Mouse (Mus musculus) thymus, adult 2 months (tissue): ENCODE results near the gene Fxyd1.

ENCODE experiments used
- CTCF ChIP-seq: fragments of 200-500 bp; IDR thresholded peaks from 2 replicates; pipeline ENCODE4 v1.5.1; 2012; ENCODE audit warnings: mild to moderate bottlenecking, control low read depth, low read length, moderate library complexity, borderline replicate concordance; ENCODE audit not compliant: control insufficient read depth, poor library complexity, insufficient read depth; ENCODE audit errors: extremely low read depth
- POLR2A ChIP-seq: fragments of 200-500 bp; IDR thresholded peaks from 2 replicates; pipeline ENCODE4 v1.6.1; 2012; ENCODE audit warnings: mild to moderate bottlenecking, low read length, control low read depth, moderate library complexity; ENCODE audit not compliant: control insufficient read depth, poor library complexity, insufficient read depth; ENCODE audit errors: extremely low read depth

GRCm38 (mm10) chr7:31098697-31099611, 42.0 kb upstream of the Fxyd1 start:
- TF ChIP-seq CTCF (no peak), POLR2A (no peak)
